Mouse (Mus musculus): ENCODE results near the gene D17H6S53E. TPM values are rescaled to one million over a fixed set of nuclear protein-coding genes. Genes with fewer than 3 reads are reported as not detected.
"Not testable (repeated sequence)": the region's sequence is repeated elsewhere in the genome, so short reads cannot be mapped to it uniquely, and the experiment has no call there.

D17H6S53E gene
- polyA plus RNA-seq, 1 experiment from 2014 or later, result 6.0 TPM

DNA sequence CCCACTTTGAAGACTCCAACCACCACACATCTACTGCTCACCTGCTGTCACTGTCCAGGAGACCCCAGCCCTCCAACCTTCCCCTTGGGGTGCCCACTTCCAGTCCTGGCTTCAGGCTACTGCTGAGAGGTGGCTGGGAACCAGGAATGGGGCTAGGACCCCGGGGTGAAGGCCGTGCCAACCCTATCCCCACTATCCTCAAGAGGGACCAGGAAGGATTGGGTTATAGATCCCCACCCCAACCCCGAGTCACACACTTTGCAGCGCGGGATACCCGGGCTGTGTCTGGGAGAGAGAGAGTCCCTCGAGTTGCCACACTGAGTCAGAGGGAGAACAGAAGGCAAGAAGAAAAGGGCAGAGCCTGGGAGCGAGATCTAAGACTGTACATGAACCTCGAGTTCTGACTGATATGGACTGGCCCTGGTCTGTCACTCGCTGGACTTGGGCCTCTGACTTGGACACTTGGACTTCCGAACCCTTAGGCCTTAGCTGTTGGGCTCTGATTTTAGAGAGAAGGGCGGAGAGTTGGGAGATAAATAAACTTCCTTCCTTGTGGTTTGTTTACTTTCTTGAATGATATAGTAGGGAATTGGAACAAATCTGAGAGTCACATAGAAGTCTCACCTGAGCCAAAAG lies 1.8 kb upstream of the D17H6S53E start:
- not testable (repeated sequence) for DNase-seq (ENCODE audit: low spot score)
- WGBS, result 89% methylated on average over 12 of the region's 12 CpGs

DNA sequence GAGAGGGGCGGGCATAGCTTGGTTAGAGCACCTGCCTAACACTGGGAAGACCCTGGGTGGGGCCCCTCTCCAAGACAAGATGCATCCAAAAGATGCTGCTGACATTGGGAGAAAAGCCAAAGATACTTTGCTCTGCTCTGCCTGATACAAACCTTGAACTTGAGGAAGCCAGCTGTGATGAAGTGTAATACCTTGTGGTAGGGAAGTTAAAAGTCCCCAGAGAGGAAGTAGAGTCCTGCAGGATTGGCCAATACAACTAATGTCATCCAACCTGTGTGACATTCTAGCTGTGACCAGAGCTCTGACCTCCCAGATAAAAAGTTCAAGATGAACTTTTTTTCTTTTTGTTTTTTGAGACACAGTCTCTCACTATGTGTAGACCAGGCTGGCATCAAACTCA lies 1.1 kb upstream of the D17H6S53E start:
- H3K4me3 ChIP-seq (ENCODE audit: low read depth, low read length), result peak overlapping the region; percentile 63; the same call in 1 of the 2 replicates
- H3K9ac ChIP-seq (ENCODE audit: low read depth, low read length), result no peak overlapping the region
- no peak for ATAC-seq (replicated peaks; ENCODE audit: low FRiP score)
- H3K9me3 ChIP-seq (ENCODE audit: control insufficient read depth, low read length), result no peaks in the 10 kb centered on the region
- DNase-seq (ENCODE audit: low spot score), result no peak
- peak overlapping the region; percentile 85 for H3K4me2 ChIP-seq
- H3K27me3 ChIP-seq (replicated peaks; ENCODE audit: control insufficient read depth, insufficient read depth, low read length), result no peaks in the 10 kb centered on the region
- H3K36me3 ChIP-seq (ENCODE audit: control insufficient read depth, insufficient read depth, low read length), result 0 out of 2 replicates have a peak, but pooled peaks cover 2% of the 10 kb centered on the region
- 100% methylated on average over 1 of the region's 1 CpGs for WGBS
- no peak overlapping the region for H3K27ac ChIP-seq (ENCODE audit: low read depth, low read length)
- peaks cover 24% of the 10 kb centered on the region for H3K4me1 ChIP-seq (replicated peaks; ENCODE audit: control insufficient read depth, insufficient read depth, low read length)

More for the DNA sequence above, 1.8 kb upstream of the D17H6S53E start:
- not testable (repeated sequence) for H3K9me3 ChIP-seq (ENCODE audit: control insufficient read depth, low read length); H3K36me3 ChIP-seq (ENCODE audit: control insufficient read depth, insufficient read depth, low read length); H3K9ac ChIP-seq (ENCODE audit: low read depth, low read length); ATAC-seq (replicated peaks; ENCODE audit: low FRiP score); H3K27ac ChIP-seq (ENCODE audit: low read depth, low read length); H3K27me3 ChIP-seq (replicated peaks; ENCODE audit: control insufficient read depth, insufficient read depth, low read length); H3K4me3 ChIP-seq (ENCODE audit: low read depth, low read length); H3K4me2 ChIP-seq
- peaks cover 26% of the 10 kb centered on the region for H3K4me1 ChIP-seq (replicated peaks; ENCODE audit: control insufficient read depth, insufficient read depth, low read length)

DNA sequence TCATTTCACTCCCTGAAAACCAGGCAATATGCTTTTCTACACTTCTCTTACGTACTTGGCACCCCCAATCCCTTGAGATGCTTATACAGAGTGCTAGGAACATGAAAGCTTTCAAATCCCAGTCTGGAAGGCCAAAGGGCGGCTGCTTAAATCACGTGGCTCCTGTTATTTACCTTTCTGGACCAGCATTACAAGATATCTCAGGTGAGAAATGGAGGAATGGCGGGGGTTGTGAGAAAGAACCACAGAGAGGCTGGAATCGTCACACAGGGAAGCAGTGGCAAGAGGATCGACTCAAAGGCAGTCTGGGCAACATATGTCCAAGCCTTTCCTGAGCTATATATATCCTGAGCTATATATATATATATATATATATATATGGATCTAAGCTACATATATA lies 595 bp upstream of the D17H6S53E start:
- ATAC-seq (replicated peaks; ENCODE audit: low FRiP score) (no peak), DNase-seq (ENCODE audit: low spot score) (no peak)
- peaks cover 20% of the 10 kb centered on the region for H3K4me1 ChIP-seq (replicated peaks; ENCODE audit: control insufficient read depth, insufficient read depth, low read length)
- 30% methylated on average over 6 of the region's 6 CpGs for WGBS
- peak overlapping the region; percentile 79 for H3K9ac ChIP-seq (ENCODE audit: low read depth, low read length)
- H3K27ac ChIP-seq (ENCODE audit: low read depth, low read length), result peak overlapping the region; percentile 77
- peak overlapping the region; percentile 85 for H3K4me2 ChIP-seq
- no peaks in the 10 kb centered on the region for H3K27me3 ChIP-seq (replicated peaks; ENCODE audit: control insufficient read depth, insufficient read depth, low read length)
- no peaks in the 10 kb centered on the region for H3K9me3 ChIP-seq (ENCODE audit: control insufficient read depth, low read length)
- peak overlapping the region; percentile 63 for H3K4me3 ChIP-seq (ENCODE audit: low read depth, low read length)
- H3K36me3 ChIP-seq (ENCODE audit: control insufficient read depth, insufficient read depth, low read length), result 0 out of 2 replicates have a peak, but pooled peaks cover 6% of the 10 kb centered on the region

DNA sequence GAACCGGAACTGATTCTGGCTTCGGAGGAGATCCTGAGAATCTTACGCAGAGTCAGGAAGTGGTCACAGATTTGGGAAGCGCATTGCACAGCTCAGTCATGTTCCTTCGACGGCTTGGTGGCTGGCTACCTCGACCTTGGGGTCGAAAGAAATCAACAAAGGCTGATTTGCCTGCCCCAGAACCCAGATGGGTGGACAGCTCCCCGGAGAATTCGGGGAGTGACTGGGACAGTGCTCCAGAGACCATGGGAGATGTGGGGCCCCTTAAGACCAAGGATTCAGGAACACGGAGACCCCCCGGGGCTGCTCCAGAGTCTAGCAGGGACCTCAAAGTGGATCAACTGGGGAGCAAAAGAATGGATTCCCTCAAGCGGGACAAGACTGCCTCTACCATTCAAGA lies 844 bp downstream of the D17H6S53E start:
- peak overlapping the region; percentile 63 for H3K4me3 ChIP-seq (ENCODE audit: low read depth, low read length)
- ATAC-seq (replicated peaks; ENCODE audit: low FRiP score) (no peak), DNase-seq (ENCODE audit: low spot score) (no peak)
- peak overlapping the region; percentile 79 for H3K9ac ChIP-seq (ENCODE audit: low read depth, low read length)
- peak overlapping the region; percentile 85 for H3K4me2 ChIP-seq
- 50% methylated on average over 13 of the region's 13 CpGs for WGBS
- peak overlapping the region; percentile 77; the same call in 1 of the 2 replicates for H3K27ac ChIP-seq (ENCODE audit: low read depth, low read length)
- H3K4me1 ChIP-seq (replicated peaks; ENCODE audit: control insufficient read depth, insufficient read depth, low read length), result peaks cover 20% of the 10 kb centered on the region
- H3K9me3 ChIP-seq (ENCODE audit: control insufficient read depth, low read length), result no peaks in the 10 kb centered on the region
- no peaks in the 10 kb centered on the region for H3K27me3 ChIP-seq (replicated peaks; ENCODE audit: control insufficient read depth, insufficient read depth, low read length)
- peaks cover 6% of the 10 kb centered on the region; the same call in 1 of the 2 replicates for H3K36me3 ChIP-seq (ENCODE audit: control insufficient read depth, insufficient read depth, low read length)

DNA sequence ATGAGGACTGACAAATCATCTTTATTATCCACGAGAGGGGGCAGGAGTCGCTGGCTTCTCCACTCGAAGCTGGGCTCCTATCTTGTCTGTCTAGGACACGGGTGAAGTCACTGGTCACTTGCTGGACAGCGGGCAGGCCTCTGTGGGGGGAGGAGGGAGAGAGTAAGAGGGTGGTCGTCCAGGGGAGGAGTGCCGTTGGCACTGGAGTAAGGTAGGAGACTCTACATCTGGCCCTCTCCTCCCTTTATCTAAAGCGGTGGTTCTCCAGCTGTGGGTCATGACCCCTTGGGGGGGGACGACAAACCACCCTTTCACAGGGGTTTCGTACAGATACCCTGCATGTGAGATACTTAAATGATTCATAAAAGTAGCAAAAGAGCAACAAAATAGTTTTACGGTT lies 2.8 kb downstream of the D17H6S53E start:
- 70% methylated on average over 11 of the region's 11 CpGs for WGBS
- no peak for ATAC-seq (replicated peaks; ENCODE audit: low FRiP score)
- Histone ChIP-seq H3K4me2 (peak overlapping the region; percentile 27), H3K9ac (ENCODE audit: low read depth, low read length) (no peak overlapping the region), H3K4me1 (replicated peaks; ENCODE audit: control insufficient read depth, insufficient read depth, low read length) (peaks cover 18% of the 10 kb centered on the region), H3K27me3 (replicated peaks; ENCODE audit: control insufficient read depth, insufficient read depth, low read length) (no peaks in the 10 kb centered on the region), H3K4me3 (ENCODE audit: low read depth, low read length) (no peak overlapping the region), H3K36me3 (ENCODE audit: control insufficient read depth, insufficient read depth, low read length) (peaks cover 6% of the 10 kb centered on the region; the same call in 1 of the 2 replicates), H3K27ac (ENCODE audit: low read depth, low read length) (no peak overlapping the region), H3K9me3 (ENCODE audit: control insufficient read depth, low read length) (no peaks in the 10 kb centered on the region)
- no peak for DNase-seq (ENCODE audit: low spot score)

DNA sequence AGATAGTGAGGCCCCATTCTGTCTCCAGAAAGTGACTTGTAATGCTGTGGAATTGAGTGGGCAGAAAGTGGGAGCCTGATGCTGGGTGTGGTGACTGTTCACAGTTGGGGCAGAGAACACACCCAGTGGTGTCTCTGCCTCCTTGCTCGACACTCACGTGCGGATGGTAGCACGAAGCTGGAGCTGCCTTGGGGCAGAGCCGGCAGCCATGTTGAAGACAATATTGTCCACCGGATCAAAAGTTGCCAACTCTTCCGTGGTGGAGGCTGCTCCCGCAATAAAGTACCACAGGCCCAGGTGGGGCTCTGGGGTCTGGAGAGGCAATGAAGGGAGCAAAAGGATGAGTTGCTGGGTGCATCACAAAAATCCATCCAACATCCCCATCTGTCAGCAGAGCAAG lies 4.9 kb downstream of the D17H6S53E start:
- 80% methylated on average over 8 of the region's 8 CpGs for WGBS
- DNase-seq (ENCODE audit: low spot score) (no peak), ATAC-seq (replicated peaks; ENCODE audit: low FRiP score) (no peak)
- no peaks in the 10 kb centered on the region for H3K9me3 ChIP-seq (ENCODE audit: control insufficient read depth, low read length)
- H3K4me1 ChIP-seq (replicated peaks; ENCODE audit: control insufficient read depth, insufficient read depth, low read length), result peaks cover 10% of the 10 kb centered on the region
- H3K4me2 ChIP-seq, result peak overlapping the region; percentile 62
- peak overlapping the region; percentile 47 for H3K4me3 ChIP-seq (ENCODE audit: low read depth, low read length)
- peaks cover 6% of the 10 kb centered on the region; the same call in 1 of the 2 replicates for H3K36me3 ChIP-seq (ENCODE audit: control insufficient read depth, insufficient read depth, low read length)
- no peaks in the 10 kb centered on the region for H3K27me3 ChIP-seq (replicated peaks; ENCODE audit: control insufficient read depth, insufficient read depth, low read length)
- H3K9ac ChIP-seq (ENCODE audit: low read depth, low read length), result peak overlapping the region; percentile 7; the same call in 1 of the 2 replicates
- H3K27ac ChIP-seq (ENCODE audit: low read depth, low read length), result peak overlapping the region; percentile 14

DNA sequence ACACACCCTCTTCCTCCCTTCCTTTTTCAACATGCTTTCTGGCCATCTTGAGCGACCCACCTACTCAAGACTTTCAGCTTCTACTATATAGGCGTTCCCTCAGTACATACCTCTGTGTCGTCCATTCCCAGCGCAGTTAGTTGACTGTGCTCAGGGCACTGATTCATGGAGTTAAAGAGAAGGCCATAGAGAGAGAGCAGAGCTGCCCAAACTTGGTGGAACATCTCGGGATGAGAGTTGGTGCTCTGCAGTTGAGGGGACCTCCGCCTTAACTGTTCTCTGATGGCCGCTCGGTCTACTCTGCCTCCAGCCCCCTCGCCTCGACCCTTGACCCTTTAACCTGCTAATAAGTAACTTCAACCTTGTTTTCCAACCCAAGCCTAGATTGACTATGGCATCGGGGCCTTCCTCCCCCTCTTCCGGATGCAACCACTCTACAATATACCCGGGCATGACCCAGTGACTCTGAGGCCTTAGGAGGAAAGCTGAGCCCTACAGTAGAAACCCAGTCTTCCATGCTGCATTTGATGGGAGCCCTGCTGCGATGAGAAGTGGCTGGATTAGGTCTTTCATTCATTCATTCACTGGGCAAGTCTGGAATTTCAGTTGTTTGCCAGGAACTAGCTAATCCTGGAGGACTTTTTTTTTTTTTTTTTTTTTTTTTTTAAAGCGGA lies 5.5 kb downstream of the D17H6S53E start, which contains the start of gene Apom:
Gene Apom, minus strand, starts transcription at position 551 of the 674 bp plus-strand sequence.
- DNase-seq (ENCODE audit: low spot score) (no peak), ATAC-seq (replicated peaks; ENCODE audit: low FRiP score) (no peak)
- H3K9ac ChIP-seq (ENCODE audit: low read depth, low read length), result peak within 1 kb of the TSS; percentile 7; the same call in 1 of the 2 replicates
- WGBS, result 74% methylated on average over 15 of the region's 15 CpGs
- peak within 1 kb of the TSS; percentile 61 for H3K27ac ChIP-seq (ENCODE audit: low read depth, low read length)
- H3K36me3 ChIP-seq (ENCODE audit: control insufficient read depth, insufficient read depth, low read length), result peaks cover 6% of the 10 kb centered on the region; the same call in 1 of the 2 replicates
- H3K9me3 ChIP-seq (ENCODE audit: control insufficient read depth, low read length), result no peaks in the 10 kb centered on the region
- H3K4me1 ChIP-seq (replicated peaks; ENCODE audit: control insufficient read depth, insufficient read depth, low read length), result peaks cover 13% of the 10 kb centered on the region
- H3K4me3 ChIP-seq (ENCODE audit: low read depth, low read length), result peak within 1 kb of the TSS; percentile 47
- peak within 1 kb of the TSS; percentile 62 for H3K4me2 ChIP-seq
- no peaks in the 10 kb centered on the region for H3K27me3 ChIP-seq (replicated peaks; ENCODE audit: control insufficient read depth, insufficient read depth, low read length)

DNA sequence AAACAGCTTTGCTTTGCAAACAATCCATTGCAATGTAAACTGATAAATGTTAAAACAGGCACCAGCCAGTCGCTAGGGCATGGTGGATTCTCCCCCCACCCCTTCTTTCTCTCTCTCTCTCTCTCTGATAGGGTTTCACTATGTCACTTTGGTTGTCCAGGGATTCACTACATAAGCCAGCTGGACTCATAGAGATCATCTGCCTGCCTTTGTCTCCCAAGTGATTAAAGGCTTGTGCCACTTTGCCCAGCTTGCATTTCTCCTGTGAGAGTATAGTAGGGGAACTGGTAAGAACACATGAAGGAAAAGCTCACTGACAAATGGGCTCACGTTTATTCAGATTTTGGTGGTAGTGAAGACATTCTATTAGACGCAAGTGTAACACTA lies 6.0 kb downstream of the D17H6S53E start:
- Histone ChIP-seq H3K4me1 (replicated peaks; ENCODE audit: control insufficient read depth, insufficient read depth, low read length) (peaks cover 17% of the 10 kb centered on the region), H3K27ac (ENCODE audit: low read depth, low read length) (peak overlapping the region; percentile 61; the same call in 1 of the 2 replicates), H3K9ac (ENCODE audit: low read depth, low read length) (no peak overlapping the region), H3K4me3 (ENCODE audit: low read depth, low read length) (no peak overlapping the region), H3K27me3 (replicated peaks; ENCODE audit: control insufficient read depth, insufficient read depth, low read length) (no peaks in the 10 kb centered on the region), H3K36me3 (ENCODE audit: control insufficient read depth, insufficient read depth, low read length) (peaks cover 6% of the 10 kb centered on the region; the same call in 1 of the 2 replicates), H3K9me3 (ENCODE audit: control insufficient read depth, low read length) (no peaks in the 10 kb centered on the region), H3K4me2 (no peak overlapping the region)
- DNase-seq (ENCODE audit: low spot score) (no peak), ATAC-seq (replicated peaks; ENCODE audit: low FRiP score) (no peak)
- 73% methylated on average over 3 of the region's 3 CpGs for WGBS

Data from liver, embryonic 11.5 days (tissue).